Mouse (Mus musculus): Measurements from ENCODE around the gene Fam166a. TPM values are rescaled to one million over a fixed set of nuclear protein-coding genes. Genes with fewer than 3 reads are reported as not detected.
"Not testable (repeated sequence)": the region's sequence is repeated elsewhere in the genome, so short reads cannot be mapped to it uniquely, and the experiment has no call there.

The Fam166a gene
- polyA plus RNA-seq, 1 experiment from 2014 or later: 0.78 TPM

DNA sequence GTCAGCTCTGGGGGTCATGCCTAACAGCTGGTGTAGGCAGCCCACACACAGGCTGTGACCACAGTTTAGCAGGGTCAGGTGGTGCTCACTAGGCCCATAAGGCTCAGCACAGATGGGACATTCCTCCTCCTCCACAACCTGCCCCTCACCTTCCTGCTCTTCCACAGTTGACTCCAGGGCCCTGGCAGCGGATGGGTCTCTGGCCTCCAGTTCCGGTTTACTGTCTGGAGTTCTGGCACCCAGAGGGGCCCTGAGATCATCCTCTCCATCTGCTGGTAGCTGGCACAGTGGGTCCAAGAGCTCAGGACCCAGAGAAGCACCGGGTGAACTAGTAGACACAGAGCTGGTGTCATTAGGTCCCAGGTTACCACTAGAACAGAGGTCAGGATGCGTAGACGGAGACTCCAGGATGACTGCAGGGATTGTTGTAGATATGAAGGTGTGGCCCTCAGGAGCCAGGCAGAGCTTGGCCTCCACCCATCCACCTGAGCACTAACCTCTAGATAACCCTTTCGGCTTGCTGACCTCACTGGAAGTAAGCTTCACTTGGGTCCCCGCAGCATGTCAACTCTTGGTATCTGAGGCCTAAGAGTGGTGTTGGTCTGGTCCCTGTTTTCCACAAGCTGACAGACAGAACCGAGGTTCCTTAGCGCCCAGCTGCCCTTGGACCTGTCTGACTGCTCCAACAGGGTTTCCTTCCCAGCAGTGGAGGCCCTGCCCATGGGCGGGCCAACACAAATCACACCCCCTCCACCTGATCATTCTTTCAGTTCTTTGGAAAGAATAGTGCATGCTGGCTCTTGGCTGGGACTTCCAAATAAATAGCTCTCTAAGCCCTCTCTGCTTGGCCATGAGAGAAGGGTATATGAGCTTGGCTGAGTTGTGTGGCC lies 27.9 kb downstream of the Fam166a start, which contains the start of gene AL732309.1:
Gene AL732309.1 (minus strand): TSS at position 681 of the 890 bp plus-strand sequence.
- TF ChIP-seq CTCF (IDR thresholded peaks at IDR 0.05; ENCODE audit: low read depth): no peak
- Histone ChIP-seq H3K9me3 (ENCODE audit: control insufficient read depth) (no peaks in the 10 kb centered on the region), H3K4me2 (replicated peaks; ENCODE audit: low read depth) (peak within 1 kb of the TSS; percentile 55), H3K27ac (ENCODE audit: low read depth, low read length) (peak within 1 kb of the TSS; percentile 74), H3K9ac (ENCODE audit: low read depth, low read length) (peak within 1 kb of the TSS; percentile 11; the same call in 1 of the 2 replicates), H3K4me1 (replicated peaks; ENCODE audit: control insufficient read depth, insufficient read depth, low read length) (peaks cover 4% of the 10 kb centered on the region; the same call in 1 of the 2 replicates), H3K27me3 (replicated peaks; ENCODE audit: control insufficient read depth, insufficient read depth, low read length) (0 out of 2 replicates have a peak, but pooled peaks cover 3% of the 10 kb centered on the region), H3K36me3 (ENCODE audit: control insufficient read depth, insufficient read depth) (peaks cover 39% of the 10 kb centered on the region), H3K4me3 (ENCODE audit: low read depth, low read length) (peak within 1 kb of the TSS; percentile 12)
- WGBS: 46% methylated on average over 10 of the region's 10 CpGs
- ATAC-seq: peak; percentile 62

DNA sequence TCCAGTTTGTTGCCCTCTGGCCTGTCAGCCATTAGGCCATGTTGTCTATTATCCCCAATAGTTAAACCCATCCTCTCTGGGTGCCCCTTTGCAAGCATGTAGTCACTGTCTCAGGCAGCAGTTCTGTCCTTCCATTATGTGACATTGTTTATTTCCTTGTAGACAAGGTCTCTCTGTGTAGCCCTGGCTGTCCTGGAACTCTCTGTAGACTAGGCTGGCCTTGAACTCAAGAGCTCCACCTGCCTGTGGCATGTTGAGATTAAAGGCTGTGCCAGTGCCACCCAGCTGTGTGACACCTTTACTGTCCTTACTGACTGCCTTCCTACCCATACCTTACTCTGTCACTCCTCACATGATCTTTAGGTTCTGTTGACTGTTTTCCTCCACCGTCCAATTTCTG lies 33.8 kb downstream of the Fam166a start:
- H3K4me3 ChIP-seq (ENCODE audit: low read depth, low read length): no peak overlapping the region
- TF ChIP-seq CTCF (IDR thresholded peaks at IDR 0.05; ENCODE audit: low read depth): peak; percentile 77
- no peak overlapping the region for H3K9ac ChIP-seq (ENCODE audit: low read depth, low read length)
- WGBS: 72% methylated on average over 1 of the region's 1 CpGs
- peaks cover 51% of the 10 kb centered on the region for H3K36me3 ChIP-seq (ENCODE audit: control insufficient read depth, insufficient read depth)
- no peaks in the 10 kb centered on the region for H3K9me3 ChIP-seq (ENCODE audit: control insufficient read depth)
- ATAC-seq: no peak; the same call in 1 of the 2 replicates
- no peak overlapping the region for H3K27ac ChIP-seq (ENCODE audit: low read depth, low read length)
- no peaks in the 10 kb centered on the region for H3K4me1 ChIP-seq (replicated peaks; ENCODE audit: control insufficient read depth, insufficient read depth, low read length)
- H3K27me3 ChIP-seq (replicated peaks; ENCODE audit: control insufficient read depth, insufficient read depth, low read length): no peaks in the 10 kb centered on the region
- H3K4me2 ChIP-seq (replicated peaks; ENCODE audit: low read depth): no peak overlapping the region

DNA sequence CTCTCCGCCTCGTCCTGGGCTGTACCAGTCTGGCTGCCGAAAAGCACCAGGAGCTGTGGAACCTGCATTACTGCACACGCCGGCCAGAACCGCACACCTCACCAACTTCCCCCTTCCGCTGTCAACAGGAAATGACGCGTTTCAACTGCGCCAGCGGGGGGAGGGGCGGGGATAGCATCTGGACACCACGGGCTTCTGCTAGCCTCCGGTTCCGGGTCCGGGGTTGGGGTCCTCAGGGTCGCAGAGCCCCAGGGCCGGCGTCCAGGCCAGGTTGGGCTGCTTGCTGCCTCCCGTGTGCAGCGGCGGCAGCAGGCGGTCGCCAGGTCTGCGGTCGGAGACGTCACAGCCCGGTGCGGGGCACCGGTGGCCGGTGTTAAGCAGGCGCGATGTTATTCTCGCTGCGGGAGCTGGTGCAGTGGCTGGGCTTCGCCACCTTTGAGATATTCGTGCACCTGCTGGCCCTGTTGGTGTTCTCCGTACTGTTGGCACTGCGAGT lies 36.8 kb downstream of the Fam166a start, which contains the start of gene Tmem203:
Gene Tmem203 (plus strand): TSS at position 156 of the 496 bp plus-strand sequence.
- under 1% methylated on average over 39 of the region's 39 CpGs for WGBS
- no peaks in the 10 kb centered on the region for H3K9me3 ChIP-seq (ENCODE audit: control insufficient read depth)
- peak; percentile 82 for ATAC-seq
- peak within 1 kb of the TSS; percentile 93 for H3K4me2 ChIP-seq (replicated peaks; ENCODE audit: low read depth)
- H3K9ac ChIP-seq (ENCODE audit: low read depth, low read length): peak within 1 kb of the TSS; percentile 91
- TF ChIP-seq CTCF (IDR thresholded peaks at IDR 0.05; ENCODE audit: low read depth): no peak
- H3K4me3 ChIP-seq (ENCODE audit: low read depth, low read length): peak within 1 kb of the TSS; percentile 99
- peaks cover 24% of the 10 kb centered on the region for H3K36me3 ChIP-seq (ENCODE audit: control insufficient read depth, insufficient read depth)
- peak within 1 kb of the TSS; percentile 82 for H3K27ac ChIP-seq (ENCODE audit: low read depth, low read length)
- H3K27me3 ChIP-seq (replicated peaks; ENCODE audit: control insufficient read depth, insufficient read depth, low read length): no peaks in the 10 kb centered on the region
- no peaks in the 10 kb centered on the region for H3K4me1 ChIP-seq (replicated peaks; ENCODE audit: control insufficient read depth, insufficient read depth, low read length)

DNA sequence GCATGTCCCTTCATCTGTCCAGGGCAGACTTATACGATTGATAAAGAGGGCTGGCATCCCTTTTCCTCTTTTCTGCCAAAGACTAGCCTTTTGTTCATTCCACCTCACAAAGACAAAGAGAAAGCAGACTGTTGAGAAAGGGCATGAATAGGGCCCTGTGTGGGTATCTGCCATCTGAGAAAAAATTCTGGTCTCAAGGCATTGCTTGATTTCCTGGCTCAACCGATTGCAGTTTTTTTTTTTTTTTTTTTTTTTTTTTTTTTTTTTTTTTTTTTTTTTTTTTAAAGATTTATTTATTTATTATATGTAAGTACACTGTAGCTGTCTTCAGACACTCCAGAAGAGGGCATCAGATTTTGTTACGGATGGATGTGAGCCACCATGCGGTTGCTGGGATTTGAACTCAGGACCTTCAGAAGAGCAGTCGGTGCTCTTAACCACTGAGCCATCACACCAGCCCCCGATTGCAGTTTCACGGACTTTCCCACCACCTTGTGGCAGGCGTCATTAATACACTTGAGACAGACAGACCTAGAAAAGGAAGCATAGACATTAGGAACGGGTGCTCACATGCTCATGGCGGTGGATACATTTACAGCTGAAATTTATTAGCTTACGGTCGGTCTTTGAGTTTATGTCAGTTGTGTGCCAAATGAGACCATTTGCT lies 38.0 kb downstream of the Fam166a start:
- not testable (repeated sequence) for H3K27me3 ChIP-seq (replicated peaks; ENCODE audit: control insufficient read depth, insufficient read depth, low read length); H3K9me3 ChIP-seq (ENCODE audit: control insufficient read depth); H3K4me1 ChIP-seq (replicated peaks; ENCODE audit: control insufficient read depth, insufficient read depth, low read length); ATAC-seq
- Histone ChIP-seq H3K9ac (ENCODE audit: low read depth, low read length) (peak overlapping the region; percentile 91), H3K4me2 (replicated peaks; ENCODE audit: low read depth) (peak overlapping the region; percentile 93), H3K36me3 (ENCODE audit: control insufficient read depth, insufficient read depth) (peaks cover 13% of the 10 kb centered on the region; the same call in 1 of the 2 replicates), H3K27ac (ENCODE audit: low read depth, low read length) (peak overlapping the region; percentile 82; the same call in 1 of the 2 replicates), H3K4me3 (ENCODE audit: low read depth, low read length) (peak overlapping the region; percentile 99)
- peak; percentile 69 for TF ChIP-seq CTCF (IDR thresholded peaks at IDR 0.05; ENCODE audit: low read depth)
- 49% methylated on average over 11 of the region's 12 CpGs for WGBS

DNA sequence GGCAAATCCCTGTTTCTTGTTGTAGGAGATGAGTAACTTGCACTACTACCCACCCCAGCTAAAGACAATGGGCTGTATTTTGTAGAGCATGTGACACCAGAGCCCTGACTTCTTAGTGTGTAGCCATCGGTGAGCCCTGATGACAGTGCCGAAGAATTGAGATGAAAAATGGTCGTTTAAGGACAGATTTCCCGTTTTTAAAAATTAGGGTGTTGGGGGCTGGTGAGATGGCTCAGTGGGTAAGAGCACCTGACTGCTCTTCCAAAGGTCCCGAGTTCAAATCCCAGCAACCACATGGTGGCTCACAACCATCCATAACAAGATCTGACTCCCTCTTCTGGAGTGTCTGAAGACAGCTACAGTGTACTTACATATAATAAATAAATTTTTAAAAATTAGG lies 38.7 kb downstream of the Fam166a start:
- H3K4me3 ChIP-seq (ENCODE audit: low read depth, low read length); H3K27me3 ChIP-seq (replicated peaks; ENCODE audit: control insufficient read depth, insufficient read depth, low read length); H3K27ac ChIP-seq (ENCODE audit: low read depth, low read length); H3K4me2 ChIP-seq (replicated peaks; ENCODE audit: low read depth); H3K4me1 ChIP-seq (replicated peaks; ENCODE audit: control insufficient read depth, insufficient read depth, low read length); H3K36me3 ChIP-seq (ENCODE audit: control insufficient read depth, insufficient read depth); H3K9me3 ChIP-seq (ENCODE audit: control insufficient read depth); H3K9ac ChIP-seq (ENCODE audit: low read depth, low read length); ATAC-seq: not testable (repeated sequence)
- 79% methylated on average over 5 of the region's 5 CpGs for WGBS

DNA sequence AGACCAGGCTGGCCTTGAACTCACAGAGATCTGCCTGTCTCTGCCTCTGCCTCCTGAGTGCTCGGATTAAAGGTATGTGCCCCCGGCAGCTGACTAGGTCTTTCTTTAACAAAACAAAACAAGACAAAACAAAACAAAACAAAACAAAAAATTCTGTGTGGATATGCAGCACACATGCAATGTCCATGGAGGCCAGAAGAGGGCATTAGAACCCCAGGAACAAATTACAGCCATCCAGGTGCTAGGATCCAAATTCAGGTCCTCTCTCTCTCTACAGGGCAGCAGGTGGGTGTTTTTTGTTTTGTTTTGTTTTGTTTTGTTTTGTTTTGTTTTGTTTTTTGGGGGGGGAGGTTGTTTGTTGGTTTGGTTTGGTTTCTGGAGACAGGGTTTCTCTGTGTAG lies 40.3 kb downstream of the Fam166a start:
- Histone ChIP-seq H3K9ac (ENCODE audit: low read depth, low read length) (no peak overlapping the region), H3K4me1 (replicated peaks; ENCODE audit: control insufficient read depth, insufficient read depth, low read length) (no peaks in the 10 kb centered on the region), H3K4me2 (replicated peaks; ENCODE audit: low read depth) (no peak overlapping the region), H3K27ac (ENCODE audit: low read depth, low read length) (no peak overlapping the region), H3K9me3 (ENCODE audit: control insufficient read depth) (no peaks in the 10 kb centered on the region), H3K27me3 (replicated peaks; ENCODE audit: control insufficient read depth, insufficient read depth, low read length) (no peaks in the 10 kb centered on the region), H3K4me3 (ENCODE audit: low read depth, low read length) (no peak overlapping the region), H3K36me3 (ENCODE audit: control insufficient read depth, insufficient read depth) (no peaks in the 10 kb centered on the region)
- 66% methylated on average over 2 of the region's 2 CpGs for WGBS
- no peak for ATAC-seq
- TF ChIP-seq CTCF (IDR thresholded peaks at IDR 0.05; ENCODE audit: low read depth): peak; percentile 72
